Mouse (Mus musculus): ENCODE data around the gene Cerk.
"Not testable (repeated sequence)": the region's sequence is repeated elsewhere in the genome, so short reads cannot be mapped to it uniquely, and the experiment has no call there.

Cerk gene

GRCm38 (mm10) chr15:86167032-86167655 lies 18.8 kb downstream of the Cerk start:
- in situ Hi-C loops (cut with MboI, MseI) = no loop called here

- in situ Hi-C loops (cut with MboI, MseI) = no loop called here
These were observed 19.9 kb downstream of the Cerk start for GRCm38 (mm10) chr15:86165811-86166590.

- in situ Hi-C loops (cut with MboI, MseI) = no loop called here
These were observed 21.1 kb downstream of the Cerk start for GRCm38 (mm10) chr15:86164718-86165345.

- in situ Hi-C loops (cut with MboI, MseI) = not testable (repeated sequence)
These were observed 24.1 kb downstream of the Cerk start for GRCm38 (mm10) chr15:86161800-86162199.

- in situ Hi-C loops (cut with MboI, MseI) = no loop called here
These were observed 25.0 kb downstream of the Cerk start for GRCm38 (mm10) chr15:86160906-86161305.

- in situ Hi-C loops (cut with MboI, MseI) = no loop called here
These were observed 26.2 kb downstream of the Cerk start for GRCm38 (mm10) chr15:86159719-86160118.

- in situ Hi-C loops (cut with MboI, MseI) = no loop called here
These were observed 26.8 kb downstream of the Cerk start for GRCm38 (mm10) chr15:86159093-86159492.

GRCm38 (mm10) chr15:86156492-86156891 lies 29.4 kb downstream of the Cerk start:
- in situ Hi-C loops (cut with MboI, MseI) = no loop called here

- in situ Hi-C loops (cut with MboI, MseI) = no loop called here
These were observed 32.4 kb downstream of the Cerk start for GRCm38 (mm10) chr15:86153481-86153960.

GRCm38 (mm10) chr15:86150593-86150992 lies 35.3 kb downstream of the Cerk start:
- in situ Hi-C loops (cut with MboI, MseI) = no loop called here

GRCm38 (mm10) chr15:86146922-86147321 lies 39.0 kb downstream of the Cerk start:
- in situ Hi-C loops (cut with MboI, MseI) = no loop called here

GRCm38 (mm10) chr15:86145046-86145445 lies 40.9 kb downstream of the Cerk start:
- in situ Hi-C loops (cut with MboI, MseI) = no loop called here

- in situ Hi-C loops (cut with MboI, MseI) = no loop called here
These were observed 41.4 kb downstream of the Cerk start for GRCm38 (mm10) chr15:86144577-86144976.

GRCm38 (mm10) chr15:86140323-86140722 lies 45.6 kb downstream of the Cerk start:
- in situ Hi-C loops (cut with MboI, MseI) = no loop called here

- in situ Hi-C loops (cut with MboI, MseI) = loop anchor here (5.0 to 10.0 kb wide), 2 partner anchors 85 to 403 kb away; partner anchors contain the start of gene Ppara
These were observed 48.3 kb downstream of the Cerk start for GRCm38 (mm10) chr15:86137638-86138037.

- in situ Hi-C loops (cut with MboI, MseI) = loop anchor here (5.0 to 10.0 kb wide), 3 partner anchors 83 to 400 kb away; partner anchors contain the start of gene Ppara
These were observed 50.8 kb downstream of the Cerk start for GRCm38 (mm10) chr15:86134941-86135783.

GRCm38 (mm10) chr15:86130657-86131056 lies 55.3 kb downstream of the Cerk start:
- in situ Hi-C loops (cut with MboI, MseI) = loop anchor here (5.0 to 10.0 kb wide), 2 partner anchors 218 to 396 kb away; partner anchors contain the start of gene Ppara

- in situ Hi-C loops (cut with MboI, MseI) = no loop called here
These were observed 56.9 kb downstream of the Cerk start for GRCm38 (mm10) chr15:86129036-86129435.

- in situ Hi-C loops (cut with MboI, MseI) = no loop called here
These were observed 61.6 kb downstream of the Cerk start for GRCm38 (mm10) chr15:86124359-86124758.

GRCm38 (mm10) chr15:86123409-86123808 lies 62.5 kb downstream of the Cerk start:
- in situ Hi-C loops (cut with MboI, MseI) = no loop called here

GRCm38 (mm10) chr15:86122261-86122949 lies 63.5 kb downstream of the Cerk start:
- in situ Hi-C loops (cut with MboI, MseI) = no loop called here

Measured in T-helper 2 cell (primary cell).